Mouse (Mus musculus) cerebellum, adult 2 months (tissue): ENCODE measurements around the gene Gsn.

ENCODE experiments used
- CTCF ChIP-seq: fragments of 200-500 bp; IDR thresholded peaks from 2 replicates; pipeline ENCODE4 v1.5.1; 2011; ENCODE audit warnings: low read depth, mild to moderate bottlenecking, control low read depth, low read length, moderate library complexity, borderline replicate concordance; ENCODE audit not compliant: insufficient read depth
- POLR2A ChIP-seq: fragments of 200-500 bp; IDR thresholded peaks from 2 replicates; pipeline ENCODE4 v1.6.1; 2011; ENCODE audit warnings: low read length, control low read depth, borderline replicate concordance; ENCODE audit not compliant: insufficient read depth

- no peak for TF ChIP-seq CTCF
- TF ChIP-seq POLR2A, result no peak
Measured at GRCm38 (mm10) chr2:35252733-35253132, 3.4 kb upstream of the Gsn start.
